Mouse (Mus musculus) R1 (cell line): ENCODE data around the gene Olfr105-ps.

Experiments
- DNase-seq: peaks from one replicate; pipeline ENCODE4 v3.0.0-alpha.2; 2018; ENCODE audit warnings: low read depth, low spot score

The Olfr105-ps gene

GRCm38 (mm10) chr17:37378733-37379132, at the start of gene Olfr105-ps:
Olfr105-ps (plus strand) TSS chr17:37379033.
- DNase-seq = no peak

- no peak for DNase-seq
These were observed 39.2 kb upstream of the Olfr105-ps start, which contains the start of gene Olfr103 for GRCm38 (mm10) chr17:37339598-37339997. Olfr103 (minus strand) TSS chr17:37339698.

GRCm38 (mm10) chr17:37359282-37359681, 19.6 kb upstream of the Olfr105-ps start, which contains the start of gene Olfr104-ps:
Olfr104-ps (plus strand) TSS chr17:37359582.
- no peak for DNase-seq

GRCm38 (mm10) chr17:37390093-37390492, 11.3 kb downstream of the Olfr105-ps start, which contains the start of gene Olfr106-ps:
Olfr106-ps (plus strand) TSS chr17:37390393.
- no peak for DNase-seq

- DNase-seq = no peak
These were observed 20.1 kb downstream of the Olfr105-ps start, which contains the start of gene Olfr107 for GRCm38 (mm10) chr17:37398926-37399325. Olfr107 (plus strand) TSS chr17:37399226.

GRCm38 (mm10) chr17:37413380-37413779, 34.5 kb downstream of the Olfr105-ps start:
- DNase-seq = no peak
